In the genomic region with DNA sequence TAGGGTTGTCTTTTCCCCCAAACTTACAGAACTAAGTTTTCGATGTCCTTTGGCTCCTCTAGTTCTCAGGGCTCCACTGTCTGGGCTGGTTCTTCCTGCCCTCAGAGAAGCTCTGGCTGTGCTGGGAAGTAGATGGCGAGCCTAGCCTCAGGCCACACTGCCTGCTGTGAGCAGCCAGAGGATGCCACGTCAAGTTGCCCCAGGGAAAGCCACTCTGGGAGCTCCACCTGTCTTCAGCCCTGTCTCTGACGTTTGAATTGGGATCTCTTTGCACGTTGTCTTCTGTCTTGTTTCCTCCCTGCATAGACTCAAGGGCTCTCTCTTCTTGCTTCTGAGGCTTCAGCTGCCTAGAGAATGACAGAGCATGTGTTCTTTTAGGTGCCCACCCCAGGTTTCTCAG, we compare ENCODE assay signal across 24 mouse cellular contexts. TPM values are rescaled to one million over a fixed set of nuclear protein-coding genes. Genes with fewer than 3 reads are reported as not detected.
A peak's percentile ranks its signal among the peaks of the same experiment; 100 is the strongest.
DNase-seq lines count a peak whose midpoint lies in the region; ATAC-seq and TF ChIP-seq lines count a peak whose summit lies in the region.
"Had no signal": no experiment of that assay in that cellular context is flagged by ENCODE, and none has a peak within 500 bp of the region (broad histone marks: within the 10 kb centered on the region; RNA-seq: fewer than 3 reads in every experiment).

No protein-coding gene starts in this region.

- 26% methylated on average over 5 of the region's 5 CpGs for WGBS in cerebellum, adult 2 months
- 54% methylated on average over 5 of the region's 5 CpGs for WGBS in intestine, embryonic 15.5 days
- 45% methylated on average over 5 of the region's 5 CpGs for WGBS in intestine, postnatal 0 days
- WGBS in neural tube, embryonic 11.5 days = 57% methylated on average over 5 of the region's 5 CpGs
- 49% methylated on average over 5 of the region's 5 CpGs for WGBS in forebrain, embryonic 10.5 days

- DNase-seq in cerebellum, adult 2 months = no peak
- no peak for DNase-seq in cerebellum, postnatal 10 days
- peak; percentile 5 for DNase-seq in neural tube, embryonic 11.5 days (ENCODE audit: low spot score)
- DNase-seq in neural tube, embryonic 10.5 days (ENCODE audit: extremely low spot score, low spot score) = no peak
- DNase-seq in layer of hippocampus, adult 11-12 months (ENCODE audit: low spot score) = no peak
- no peak for DNase-seq in forebrain, embryonic 10.5 days (ENCODE audit: extremely low spot score, low spot score)
- DNase-seq: adrenal gland, postnatal 36 days; cerebellum, postnatal 36 days; embryo, embryonic 11 days; kidney, adult 11 months; kidney, postnatal 14 days; lung, embryonic 14.5 days; lung, postnatal 36 days had no signal

- no peaks in the 10 kb centered on the region for H3K9me3 ChIP-seq in intestine, embryonic 15.5 days
- H3K9me3 ChIP-seq in intestine, postnatal 0 days (ENCODE audit: control insufficient read depth) = no peaks in the 10 kb centered on the region
- H3K9me3 ChIP-seq in neural tube, embryonic 11.5 days (ENCODE audit: control insufficient read depth, low read length) = no peaks in the 10 kb centered on the region
- H3K9me3 ChIP-seq in forebrain, embryonic 10.5 days = no peaks in the 10 kb centered on the region
- H3K9me3 ChIP-seq: embryonic facial prominence, embryonic 13.5 days; forebrain, embryonic 13.5 days; heart, embryonic 12.5 days had no signal

- H3K9ac ChIP-seq in intestine, embryonic 15.5 days = no peak overlapping the region
- no peak overlapping the region for H3K9ac ChIP-seq in intestine, postnatal 0 days (ENCODE audit: low read depth, low read length)
- H3K9ac ChIP-seq in neural tube, embryonic 11.5 days (ENCODE audit: low read length) = no peak overlapping the region
- H3K9ac ChIP-seq: embryonic facial prominence, embryonic 13.5 days; forebrain, embryonic 13.5 days; heart, embryonic 12.5 days; lung, embryonic 14.5 days had no signal

- H3K4me2 ChIP-seq in intestine, embryonic 15.5 days (replicated peaks) = no peak overlapping the region
- H3K4me2 ChIP-seq in intestine, postnatal 0 days (replicated peaks; ENCODE audit: low read depth) = no peak overlapping the region
- H3K4me2 ChIP-seq in neural tube, embryonic 11.5 days (ENCODE audit: low read depth) = no peak overlapping the region
- H3K4me2 ChIP-seq: embryonic facial prominence, embryonic 13.5 days; forebrain, embryonic 13.5 days; heart, embryonic 12.5 days; liver, embryonic 11.5 days; lung, embryonic 14.5 days had no signal

- H3K36me3 ChIP-seq in intestine, embryonic 15.5 days = no peaks in the 10 kb centered on the region
- H3K36me3 ChIP-seq in intestine, postnatal 0 days (ENCODE audit: control insufficient read depth, insufficient read depth) = no peaks in the 10 kb centered on the region
- H3K36me3 ChIP-seq in neural tube, embryonic 11.5 days (ENCODE audit: control insufficient read depth, insufficient read depth, low read length) = no peaks in the 10 kb centered on the region
- H3K36me3 ChIP-seq in forebrain, embryonic 10.5 days (replicated peaks) = peaks cover 2% of the 10 kb centered on the region
- H3K36me3 ChIP-seq: embryonic facial prominence, embryonic 13.5 days; heart, embryonic 12.5 days had no signal

- TF ChIP-seq CTCF in cerebellum, adult 2 months (IDR thresholded peaks at IDR 0.05; ENCODE audit: borderline replicate concordance, insufficient read depth, low read depth, low read length) = no peak
- no peak for TF ChIP-seq CTCF in intestine, postnatal 0 days (IDR thresholded peaks at IDR 0.05; ENCODE audit: low read depth)

- 0 out of 2 replicates have a peak overlapping the region, but pooled peaks have one; percentile 14 for H3K27ac ChIP-seq in cerebellum, adult 2 months (ENCODE audit: insufficient read depth, low read length)
- H3K27ac ChIP-seq in intestine, embryonic 15.5 days = 0 out of 2 replicates have a peak overlapping the region, but pooled peaks have one; percentile 13
- H3K27ac ChIP-seq in intestine, postnatal 0 days (ENCODE audit: low read depth, low read length) = no peak overlapping the region
- no peak overlapping the region for H3K27ac ChIP-seq in neural tube, embryonic 11.5 days (ENCODE audit: low read depth, low read length)
- H3K27ac ChIP-seq in forebrain, embryonic 10.5 days = no peak overlapping the region
- H3K27ac ChIP-seq: embryonic facial prominence, embryonic 13.5 days; forebrain, embryonic 13.5 days had no signal

- H3K4me3 ChIP-seq in cerebellum, adult 2 months (replicated peaks; ENCODE audit: insufficient read depth, low read depth, low read length) = no peak overlapping the region
- no peak overlapping the region for H3K4me3 ChIP-seq in intestine, embryonic 15.5 days (replicated peaks)
- H3K4me3 ChIP-seq in intestine, postnatal 0 days (ENCODE audit: low read depth, low read length) = no peak overlapping the region
- H3K4me3 ChIP-seq in neural tube, embryonic 11.5 days (ENCODE audit: low read depth, low read length) = no peak overlapping the region
- H3K4me3 ChIP-seq in forebrain, embryonic 10.5 days = no peak overlapping the region
- H3K4me3 ChIP-seq: embryonic facial prominence, embryonic 13.5 days; erythroblast, embryonic 14.5 days; forebrain, embryonic 13.5 days; heart, embryonic 12.5 days; layer of hippocampus, adult 2 months; myocyte had no signal

- TF ChIP-seq POLR2A in cerebellum, adult 2 months (IDR thresholded peaks at IDR 0.05; ENCODE audit: borderline replicate concordance, insufficient read depth, low read length) = no peak

- no peaks in the 10 kb centered on the region for H3K27me3 ChIP-seq in cerebellum, adult 2 months (ENCODE audit: control insufficient read depth, insufficient read depth, low read length)
- H3K27me3 ChIP-seq in intestine, embryonic 15.5 days (replicated peaks) = no peaks in the 10 kb centered on the region
- no peaks in the 10 kb centered on the region for H3K27me3 ChIP-seq in intestine, postnatal 0 days (replicated peaks; ENCODE audit: control insufficient read depth, insufficient read depth, low read length)
- no peaks in the 10 kb centered on the region for H3K27me3 ChIP-seq in neural tube, embryonic 11.5 days (ENCODE audit: control insufficient read depth, insufficient read depth, low read length)
- no peaks in the 10 kb centered on the region for H3K27me3 ChIP-seq in forebrain, embryonic 10.5 days (ENCODE audit: poor library complexity, severe bottlenecking)
- H3K27me3 ChIP-seq: embryonic facial prominence, embryonic 13.5 days; forebrain, embryonic 13.5 days; heart, embryonic 12.5 days had no signal

- no peak for ATAC-seq in intestine, embryonic 15.5 days
- ATAC-seq in intestine, postnatal 0 days = no peak
- no peak for ATAC-seq in neural tube, embryonic 11.5 days (ENCODE audit: insufficient read depth, low FRiP score, low TSS enrichment)
- ATAC-seq: forebrain, embryonic 13.5 days; hindbrain, embryonic 16.5 days; midbrain, embryonic 16.5 days had no signal

- H3K4me1 ChIP-seq in cerebellum, adult 2 months (ENCODE audit: control insufficient read depth, insufficient read depth, low read length) = peaks cover 14% of the 10 kb centered on the region
- H3K4me1 ChIP-seq in intestine, embryonic 15.5 days (replicated peaks) = peaks cover 24% of the 10 kb centered on the region
- peaks cover 3% of the 10 kb centered on the region; the same call in 1 of the 2 replicates for H3K4me1 ChIP-seq in intestine, postnatal 0 days (replicated peaks; ENCODE audit: control insufficient read depth, insufficient read depth, low read length)
- peaks cover 4% of the 10 kb centered on the region; the same call in 1 of the 2 replicates for H3K4me1 ChIP-seq in neural tube, embryonic 11.5 days (ENCODE audit: control insufficient read depth, insufficient read depth, low read length)
- H3K4me1 ChIP-seq in forebrain, embryonic 10.5 days = peaks cover 45% of the 10 kb centered on the region

RNA-seq across cellular contexts. Expression of gene Dyrk1a, which starts 57.9 kb away (rescaled TPM):
- polyA plus RNA-seq in cerebellum, adult 2 months (2012; rRNA removed) = 41.7 and 42.8 TPM in 2 replicates
- 8.1 and 8.7 TPM in 2 replicates for polyA plus RNA-seq in intestine, embryonic 15.5 days (2015; fragmentation: Nextera tagmentation; extraction: Ambion mirVana)
- polyA plus RNA-seq in intestine, postnatal 0 days (2015; fragmentation: Nextera tagmentation; extraction: Ambion mirVana) = 8.0 and 8.3 TPM in 2 replicates
- polyA plus RNA-seq in neural tube, embryonic 11.5 days (2014; fragmentation: Nextera tagmentation; extraction: Ambion mirVana) = 11.8 and 12.1 TPM in 2 replicates
- 9.1 TPM in 2 replicates for polyA plus RNA-seq in forebrain, embryonic 10.5 days (2016; fragmentation: Nextera tagmentation; extraction: Ambion mirVana)

Comparison
In these comparisons a context has a peak if more than half of its experiments do, and no peak if none do; other contexts are left out.
1. H3K27ac ChIP-seq: peak in cerebellum, adult 2 months (single experiment) and intestine, embryonic 15.5 days (single experiment); none in intestine, postnatal 0 days (single experiment), neural tube, embryonic 11.5 days (single experiment) and forebrain, embryonic 10.5 days (single experiment).